Mouse (Mus musculus) intestine, postnatal 0 days (tissue): ENCODE measurements around the gene Spata17. TPM values are rescaled to one million over a fixed set of nuclear protein-coding genes. Genes with fewer than 3 reads are reported as not detected.

Experiments
- ATAC-seq: fragments of 200-750 bp; cut with Nextera tagmentation; 2 replicates; pipeline ENCODE4 v1.8.0; 2017; ENCODE audit warnings: mild to moderate bottlenecking, moderate TSS enrichment, moderate library complexity
- H3K27ac ChIP-seq: fragments of 300-500 bp; sonication (generic); 2 replicates; pipeline ENCODE4 v1.5.1; 2014; ENCODE audit warnings: mild to moderate bottlenecking, low read depth, low read length, moderate library complexity
- H3K27me3 ChIP-seq: fragments of 300-500 bp; sonication (generic); replicated peaks from 2 replicates; pipeline ENCODE4 v1.6.1; 2014; ENCODE audit warnings: low read length, mixed read lengths; ENCODE audit not compliant: control insufficient read depth, insufficient read depth
- H3K36me3 ChIP-seq: fragments of 300-500 bp; sonication (generic); 2 replicates; pipeline ENCODE4 v1.6.1; 2014; ENCODE audit warnings: mild to moderate bottlenecking, moderate library complexity; ENCODE audit not compliant: control insufficient read depth, insufficient read depth
- H3K4me1 ChIP-seq: fragments of 300-500 bp; sonication (generic); replicated peaks from 2 replicates; pipeline ENCODE4 v1.6.1; 2014; ENCODE audit warnings: antibody characterized with exemption, low read length, mixed read lengths; ENCODE audit not compliant: control insufficient read depth, insufficient read depth
- H3K4me2 ChIP-seq: fragments of 300-500 bp; sonication (generic); replicated peaks from 2 replicates; pipeline ENCODE4 v1.6.1; 2014; ENCODE audit warnings: low read depth, mild to moderate bottlenecking, moderate library complexity
- H3K4me3 ChIP-seq: fragments of 300-500 bp; sonication (generic); 2 replicates; pipeline ENCODE4 v1.5.1; 2014; ENCODE audit warnings: low read depth, low read length
- H3K9ac ChIP-seq: fragments of 300-500 bp; sonication (generic); 2 replicates; pipeline ENCODE4 v1.6.1; 2014; ENCODE audit warnings: mild to moderate bottlenecking, low read depth, low read length
- H3K9me3 ChIP-seq: fragments of 300-500 bp; sonication (generic); 2 replicates; pipeline ENCODE4 v1.6.1; 2016; ENCODE audit warnings: mixed run types; ENCODE audit not compliant: control insufficient read depth
- CTCF ChIP-seq: sonication (generic); IDR thresholded peaks from 2 replicates; pipeline ENCODE4 v1.5.1; 2016; ENCODE audit warnings: low read depth, mild to moderate bottlenecking, control low read depth, antibody characterized with exemption, moderate library complexity
- WGBS: fragments of 180-500 bp; shearing (Covaris S2); extraction: QIAGEN DNeasy Blood & Tissue Kit; methylation state at CpG from one replicate; pipeline ENCODE4 v1.1.7; 2014; 5-methylcytosine and 5-hydroxymethylcytosine counted together
- polyA plus RNA-seq: library from polyadenylated mRNA; unstranded; fragments of >200 nt; fragmentation: Nextera tagmentation; extraction: Ambion mirVana; gene quantifications from 2 replicates; pipeline ENCODE4 v1.2.1, GENCODE M21; 2015

Gene Spata17
- polyA plus RNA-seq, 1 experiment from 2014 or later: 0.13 TPM

- 90% methylated on average over 14 of the region's 14 CpGs for WGBS
- Histone ChIP-seq H3K4me3 (no peak overlapping the region), H3K36me3 (no peaks in the 10 kb centered on the region), H3K27ac (no peak overlapping the region), H3K9ac (no peak overlapping the region), H3K27me3 (no peaks in the 10 kb centered on the region), H3K4me2 (no peak overlapping the region), H3K9me3 (no peaks in the 10 kb centered on the region), H3K4me1 (0 out of 2 replicates have a peak, but pooled peaks cover 3% of the 10 kb centered on the region)
- no peak for ATAC-seq
- no peak for TF ChIP-seq CTCF
Observed at GRCm38 (mm10) chr1:187006227-187006925, 208.9 kb downstream of the Spata17 start.

GRCm38 (mm10) chr1:187004306-187004705, 211.0 kb downstream of the Spata17 start:
- no peak for TF ChIP-seq CTCF
- Histone ChIP-seq H3K9ac (no peak overlapping the region), H3K9me3 (no peaks in the 10 kb centered on the region), H3K36me3 (no peaks in the 10 kb centered on the region), H3K4me3 (no peak overlapping the region), H3K4me1 (0 out of 2 replicates have a peak, but pooled peaks cover 3% of the 10 kb centered on the region), H3K27me3 (no peaks in the 10 kb centered on the region), H3K27ac (no peak overlapping the region), H3K4me2 (no peak overlapping the region)
- ATAC-seq: peak; percentile 47; the same call in 1 of the 2 replicates
- 86% methylated on average over 1 of the region's 1 CpGs for WGBS

- no peak overlapping the region for H3K4me2 ChIP-seq
- H3K27me3 ChIP-seq: no peaks in the 10 kb centered on the region
- ATAC-seq: no peak
- H3K4me1 ChIP-seq: 0 out of 2 replicates have a peak, but pooled peaks cover 3% of the 10 kb centered on the region
- WGBS: 72% methylated on average over 7 of the region's 7 CpGs
- no peak for TF ChIP-seq CTCF
- H3K9me3 ChIP-seq: no peaks in the 10 kb centered on the region
- H3K36me3 ChIP-seq: no peaks in the 10 kb centered on the region
- no peak overlapping the region for H3K9ac ChIP-seq
- no peak overlapping the region for H3K27ac ChIP-seq
- no peak overlapping the region for H3K4me3 ChIP-seq
Observed at GRCm38 (mm10) chr1:187003441-187003861, 211.8 kb downstream of the Spata17 start.

GRCm38 (mm10) chr1:186997596-186998304, 217.5 kb downstream of the Spata17 start:
- no peaks in the 10 kb centered on the region for H3K4me1 ChIP-seq
- WGBS: 90% methylated on average over 21 of the region's 21 CpGs
- no peak overlapping the region for H3K27ac ChIP-seq
- TF ChIP-seq CTCF: no peak
- H3K4me2 ChIP-seq: no peak overlapping the region
- no peak overlapping the region for H3K4me3 ChIP-seq
- H3K27me3 ChIP-seq: no peaks in the 10 kb centered on the region
- H3K9ac ChIP-seq: no peak overlapping the region
- no peaks in the 10 kb centered on the region for H3K9me3 ChIP-seq
- ATAC-seq: no peak
- no peaks in the 10 kb centered on the region for H3K36me3 ChIP-seq

Other genes with a start within 250 kb of the Spata17 start
- not detected in 2 replicates for gene D1Pas1, start 248.0 kb downstream of the Spata17 start, polyA plus RNA-seq
- 8.9 and 10.5 TPM in 2 replicates for gene Gpatch2, start within 50 bp of the Spata17 start, polyA plus RNA-seq